Mouse (Mus musculus): ENCODE measurements around the gene Frmd4a.

DNA sequence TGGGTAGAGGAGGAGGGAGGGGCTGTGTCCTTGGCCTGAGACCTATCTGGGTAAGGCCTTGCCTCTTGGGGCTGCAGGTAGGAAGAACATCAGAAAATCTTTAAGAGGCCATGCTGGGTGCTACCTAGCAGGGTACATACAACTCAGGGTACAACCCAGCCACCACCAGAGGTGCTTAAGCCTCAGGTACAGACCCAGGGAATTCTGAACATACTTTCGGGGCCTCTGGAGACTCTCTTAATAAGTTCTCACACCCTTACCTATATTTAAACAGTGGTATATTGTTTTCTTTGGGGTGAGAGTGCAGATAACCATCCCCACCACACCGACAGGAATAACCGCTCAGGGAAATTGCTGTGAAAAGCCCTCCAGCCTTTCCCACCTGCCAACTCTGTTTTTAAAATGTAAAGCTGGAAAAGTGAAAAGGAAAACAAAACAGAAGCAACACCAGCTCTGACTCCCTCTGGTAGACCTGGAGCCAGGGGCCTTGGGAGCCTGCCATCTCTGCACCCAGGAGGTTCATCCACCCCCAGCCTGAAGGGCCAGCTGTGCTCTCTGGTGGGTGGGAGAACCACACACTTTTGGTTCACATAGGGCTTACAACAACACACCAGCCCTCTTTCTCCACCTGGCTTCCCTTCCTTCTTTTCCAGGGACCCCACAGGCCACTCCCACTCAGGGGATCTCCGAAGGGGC lies 548.9 kb downstream of the Frmd4a start:
- no peak for TF ChIP-seq CTCF (IDR thresholded peaks at IDR 0.05; ENCODE audit: low read depth)
- TF ChIP-seq EP300 (IDR thresholded peaks at IDR 0.05; ENCODE audit: low read depth), result no peak

Data from heart, postnatal 0 days (tissue).